Mouse (Mus musculus): Measurements from ENCODE around the gene Vamp8. TPM values are rescaled to one million over a fixed set of nuclear protein-coding genes. Genes with fewer than 3 reads are reported as not detected.
A peak's percentile ranks its signal among the peaks of the same experiment; 100 is the strongest.

The Vamp8 gene
- total and polyA plus RNA-seq, 2 experiments from 2014 or later, result 10.3 to 21.3 TPM

- Histone ChIP-seq H3K27ac (ENCODE audit: low read depth, low read length) (peak within 1 kb of the TSS; percentile 73), H3K4me3 (ENCODE audit: low read depth, low read length) (peak within 1 kb of the TSS; percentile 80), H3K9me3 (ENCODE audit: low read length) (no peaks in the 10 kb centered on the region), H3K36me3 (ENCODE audit: insufficient read depth) (peaks cover 7% of the 10 kb centered on the region), H3K27me3 (ENCODE audit: insufficient read depth, low read length) (no peaks in the 10 kb centered on the region), H3K4me1 (ENCODE audit: insufficient read depth) (peaks cover 18% of the 10 kb centered on the region), H3K4me2 (ENCODE audit: low read depth) (peak within 1 kb of the TSS; percentile 63), H3K9ac (peak within 1 kb of the TSS; percentile 72)
- WGBS, result under 1% methylated on average over 30 of the region's 30 CpGs
- DNase-seq (peak; percentile 97), ATAC-seq (peak; percentile 92)
- TF ChIP-seq CTCF (IDR thresholded peaks at IDR 0.05; ENCODE audit: low read depth), result no peak
Observed at GRCm38 (mm10) chr6:72345074-72345567, 45.4 kb downstream of the Vamp8 start, which contains the start of gene Usp39. Gene Usp39, minus strand, starts transcription at chr6:72345184.

- WGBS, result under 1% methylated on average over 42 of the region's 42 CpGs
- no peaks in the 10 kb centered on the region for H3K27me3 ChIP-seq (ENCODE audit: insufficient read depth, low read length)
- peak overlapping the region; percentile 80 for H3K4me3 ChIP-seq (ENCODE audit: low read depth, low read length)
- peaks cover 18% of the 10 kb centered on the region for H3K4me1 ChIP-seq (ENCODE audit: insufficient read depth)
- peak overlapping the region; percentile 72 for H3K9ac ChIP-seq
- no peak for DNase-seq
- H3K36me3 ChIP-seq (ENCODE audit: insufficient read depth), result peaks cover 2% of the 10 kb centered on the region
- TF ChIP-seq CTCF (IDR thresholded peaks at IDR 0.05; ENCODE audit: low read depth), result no peak
- H3K9me3 ChIP-seq (ENCODE audit: low read length), result no peaks in the 10 kb centered on the region
- H3K27ac ChIP-seq (ENCODE audit: low read depth, low read length), result peak overlapping the region; percentile 73
- H3K4me2 ChIP-seq (ENCODE audit: low read depth), result peak overlapping the region; percentile 63
- peak; percentile 37 for ATAC-seq
Observed at GRCm38 (mm10) chr6:72344396-72345073, 46.0 kb downstream of the Vamp8 start.

- no peak for ATAC-seq
Observed at GRCm38 (mm10) chr6:72340481-72340880, 50.0 kb downstream of the Vamp8 start.

More at GRCm38 (mm10) chr6:72340481-72340880, 50.0 kb downstream of the Vamp8 start:
- peaks cover 10% of the 10 kb centered on the region for H3K4me1 ChIP-seq (ENCODE audit: insufficient read depth)
- no peak for TF ChIP-seq CTCF (IDR thresholded peaks at IDR 0.05; ENCODE audit: low read depth)
- no peaks in the 10 kb centered on the region for H3K9me3 ChIP-seq (ENCODE audit: low read length)
- H3K27me3 ChIP-seq (ENCODE audit: insufficient read depth, low read length), result no peaks in the 10 kb centered on the region
- DNase-seq, result no peak
- H3K4me2 ChIP-seq (ENCODE audit: low read depth), result no peak overlapping the region
- no peak overlapping the region for H3K4me3 ChIP-seq (ENCODE audit: low read depth, low read length)
- H3K27ac ChIP-seq (ENCODE audit: low read depth, low read length), result no peak overlapping the region
- WGBS, result 72% methylated on average over 2 of the region's 2 CpGs
- H3K36me3 ChIP-seq (ENCODE audit: insufficient read depth), result peaks cover 30% of the 10 kb centered on the region
- no peak overlapping the region for H3K9ac ChIP-seq

Other genes starting within 250 kb of the Vamp8 start
- gene Atoh8, start 155.1 kb downstream of the Vamp8 start, total RNA-seq (2014; rRNA removed), result 2.6 and 6.9 TPM in 2 replicates
- 3.9 TPM in 2 replicates for gene Atoh8, start 155.1 kb downstream of the Vamp8 start, polyA plus RNA-seq (2015; fragmentation: Nextera tagmentation; extraction: Ambion mirVana)
- gene Sftpb, start 86.1 kb downstream of the Vamp8 start, total RNA-seq (2014; rRNA removed), result not detected in 2 replicates
- gene Sftpb, start 86.1 kb downstream of the Vamp8 start, polyA plus RNA-seq (2015; fragmentation: Nextera tagmentation; extraction: Ambion mirVana), result 0.16 and 0.21 TPM in 2 replicates
- gene Usp39, start 45.5 kb downstream of the Vamp8 start, total RNA-seq (2014; rRNA removed), result 52.6 and 52.7 TPM in 2 replicates
- gene Usp39, start 45.5 kb downstream of the Vamp8 start, polyA plus RNA-seq (2015; fragmentation: Nextera tagmentation; extraction: Ambion mirVana), result 39.0 and 42.8 TPM in 2 replicates
- 6.5 and 10.9 TPM in 2 replicates for gene 0610030E20Rik, start 43.4 kb downstream of the Vamp8 start, total RNA-seq (2014; rRNA removed)
- 9.7 and 15.4 TPM in 2 replicates for gene 0610030E20Rik, start 43.4 kb downstream of the Vamp8 start, polyA plus RNA-seq (2015; fragmentation: Nextera tagmentation; extraction: Ambion mirVana)
- 22.9 and 24.3 TPM in 2 replicates for gene Tmem150a, start 35.3 kb downstream of the Vamp8 start, total RNA-seq (2014; rRNA removed)
- gene Tmem150a, start 35.3 kb downstream of the Vamp8 start, polyA plus RNA-seq (2015; fragmentation: Nextera tagmentation; extraction: Ambion mirVana), result 17.2 and 17.5 TPM in 2 replicates
- 66.9 and 76.3 TPM in 2 replicates for gene Rnf181, start 23.7 kb downstream of the Vamp8 start, total RNA-seq (2014; rRNA removed)
- gene Rnf181, start 23.7 kb downstream of the Vamp8 start, polyA plus RNA-seq (2015; fragmentation: Nextera tagmentation; extraction: Ambion mirVana), result 117 and 124 TPM in 2 replicates
- 12.7 and 17.1 TPM in 2 replicates for gene Vamp5, start 10.2 kb downstream of the Vamp8 start, total RNA-seq (2014; rRNA removed)
- gene Vamp5, start 10.2 kb downstream of the Vamp8 start, polyA plus RNA-seq (2015; fragmentation: Nextera tagmentation; extraction: Ambion mirVana), result 11.6 and 13.1 TPM in 2 replicates
- 11.9 and 25.3 TPM in 2 replicates for gene Ggcx, start 23.6 kb upstream of the Vamp8 start, total RNA-seq (2014; rRNA removed)
- 7.5 and 9.9 TPM in 2 replicates for gene Ggcx, start 23.6 kb upstream of the Vamp8 start, polyA plus RNA-seq (2015; fragmentation: Nextera tagmentation; extraction: Ambion mirVana)
- 125 and 145 TPM in 2 replicates for gene Mat2a, start 48.9 kb upstream of the Vamp8 start, total RNA-seq (2014; rRNA removed)
- gene Mat2a, start 48.9 kb upstream of the Vamp8 start, polyA plus RNA-seq (2015; fragmentation: Nextera tagmentation; extraction: Ambion mirVana), result 222 and 246 TPM in 2 replicates
- 0.24 and 0.38 TPM in 2 replicates for gene Sh2d6, start 131.0 kb upstream of the Vamp8 start, total RNA-seq (2014; rRNA removed)
- gene Sh2d6, start 131.0 kb upstream of the Vamp8 start, polyA plus RNA-seq (2015; fragmentation: Nextera tagmentation; extraction: Ambion mirVana), result 0.21 and 0.47 TPM in 2 replicates
- gene Capg, start 153.7 kb upstream of the Vamp8 start, total RNA-seq (2014; rRNA removed), result 6.7 and 8.9 TPM in 2 replicates
- gene Capg, start 153.7 kb upstream of the Vamp8 start, polyA plus RNA-seq (2015; fragmentation: Nextera tagmentation; extraction: Ambion mirVana), result 7.1 and 7.6 TPM in 2 replicates
- gene Elmod3, start 207.7 kb upstream of the Vamp8 start, total RNA-seq (2014; rRNA removed), result 12.8 and 13.1 TPM in 2 replicates
- 16.5 and 18.3 TPM in 2 replicates for gene Elmod3, start 207.7 kb upstream of the Vamp8 start, polyA plus RNA-seq (2015; fragmentation: Nextera tagmentation; extraction: Ambion mirVana)
- 3.2 and 7.5 TPM in 2 replicates for gene Retsat, start 207.8 kb upstream of the Vamp8 start, total RNA-seq (2014; rRNA removed)
- 6.2 and 7.2 TPM in 2 replicates for gene Retsat, start 207.8 kb upstream of the Vamp8 start, polyA plus RNA-seq (2015; fragmentation: Nextera tagmentation; extraction: Ambion mirVana)
- gene Tgoln1, start 226.3 kb upstream of the Vamp8 start, total RNA-seq (2014; rRNA removed), result 24.3 and 30.9 TPM in 2 replicates
- gene Tgoln1, start 226.3 kb upstream of the Vamp8 start, polyA plus RNA-seq (2015; fragmentation: Nextera tagmentation; extraction: Ambion mirVana), result 22.0 and 29.0 TPM in 2 replicates